Mouse (Mus musculus): Measurements from ENCODE around the gene Ercc4. TPM values are rescaled to one million over a fixed set of nuclear protein-coding genes. Genes with fewer than 3 reads are reported as not detected.

Gene Ercc4
- polyA plus RNA-seq, 1 experiment from 2014 or later, result 13.6 TPM

Other genes with a start within 250 kb of the Ercc4 start
- 22.5 and 24.3 TPM in 2 replicates for gene Mrtfb, start 146.8 kb downstream of the Ercc4 start, polyA plus RNA-seq (2015; fragmentation: Nextera tagmentation; extraction: Ambion mirVana)

All from lung, embryonic 16.5 days (tissue).